Mouse (Mus musculus) cerebellum, adult 2 months (tissue): ENCODE data around the gene Kmt2d.

Experiments
- CTCF ChIP-seq: fragments of 200-500 bp; IDR thresholded peaks from 2 replicates; pipeline ENCODE4 v1.5.1; 2011; ENCODE audit warnings: low read depth, mild to moderate bottlenecking, control low read depth, low read length, moderate library complexity, borderline replicate concordance; ENCODE audit not compliant: insufficient read depth
- POLR2A ChIP-seq: fragments of 200-500 bp; IDR thresholded peaks from 2 replicates; pipeline ENCODE4 v1.6.1; 2011; ENCODE audit warnings: low read length, control low read depth, borderline replicate concordance; ENCODE audit not compliant: insufficient read depth

DNA sequence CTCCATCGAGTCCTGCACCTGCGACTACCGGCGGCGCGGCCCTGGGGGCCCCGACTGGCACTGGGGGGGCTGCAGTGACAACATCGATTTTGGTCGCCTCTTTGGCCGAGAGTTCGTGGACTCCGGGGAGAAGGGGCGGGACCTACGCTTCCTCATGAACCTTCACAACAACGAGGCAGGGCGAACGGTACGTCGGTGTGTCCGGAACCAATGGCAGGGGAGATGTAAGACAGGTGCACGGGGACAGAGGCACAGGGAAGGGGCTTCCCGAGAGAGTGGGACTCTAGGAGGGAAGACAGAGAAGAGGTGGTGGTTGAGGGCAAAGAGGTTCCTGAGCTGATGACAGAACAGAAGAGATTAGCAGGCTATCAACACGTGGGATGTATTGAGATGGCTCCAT, 79.2 kb downstream of the Kmt2d start:
- TF ChIP-seq CTCF (no peak), POLR2A (no peak)
